Mouse (Mus musculus) heart, adult 2 months (tissue): ENCODE measurements around the gene Rflna.

Experiments used
- CTCF ChIP-seq: fragments of 200-600 bp; IDR thresholded peaks from 2 replicates; pipeline ENCODE4 v1.8.1; 2022; ENCODE audit warnings: antibody characterized with exemption, mild to moderate bottlenecking, moderate library complexity
- EP300 ChIP-seq: fragments of 200-500 bp; IDR thresholded peaks from 2 replicates; pipeline ENCODE4 v1.6.1; 2011; ENCODE audit warnings: low read depth, low read length, control low read depth; ENCODE audit not compliant: insufficient read depth
- POLR2A ChIP-seq: fragments of 200-500 bp; IDR thresholded peaks from 2 replicates; pipeline ENCODE4 v1.6.1; 2011; ENCODE audit warnings: mild to moderate bottlenecking, low read depth, low read length, control low read depth; ENCODE audit not compliant: insufficient read depth

DNA sequence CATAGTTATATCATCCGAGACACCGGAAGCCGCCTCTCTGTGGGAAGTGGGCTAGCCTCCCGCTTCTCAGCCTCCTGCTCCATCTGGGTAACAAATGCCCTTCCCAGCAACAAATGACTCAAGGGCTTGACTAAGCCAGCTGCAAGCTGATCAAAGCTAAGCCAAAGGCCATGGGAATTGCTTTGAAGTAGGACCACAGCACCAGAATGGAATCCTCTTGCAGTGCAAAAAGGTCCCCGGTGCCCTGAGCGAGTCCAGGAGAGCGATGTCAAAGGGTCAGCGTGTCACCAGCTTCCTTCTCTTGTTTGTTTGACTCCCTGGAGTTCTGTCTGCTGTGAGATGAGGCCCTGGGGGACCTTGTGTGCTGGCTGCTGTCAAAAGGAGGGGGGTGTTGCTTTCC lies 33.2 kb upstream of the Rflna start:
- TF ChIP-seq EP300 (no peak), POLR2A (no peak), CTCF (no peak)
